Mouse (Mus musculus): ENCODE data around the gene Aadacl4. TPM values are rescaled to one million over a fixed set of nuclear protein-coding genes. Genes with fewer than 3 reads are reported as not detected.
"Not testable (repeated sequence)": the region's sequence is repeated elsewhere in the genome, so short reads cannot be mapped to it uniquely, and the experiment has no call there.

Gene Aadacl4
- polyA plus RNA-seq (2016; fragmentation: Nextera tagmentation; extraction: Ambion mirVana), result not detected in 2 replicates

DNA sequence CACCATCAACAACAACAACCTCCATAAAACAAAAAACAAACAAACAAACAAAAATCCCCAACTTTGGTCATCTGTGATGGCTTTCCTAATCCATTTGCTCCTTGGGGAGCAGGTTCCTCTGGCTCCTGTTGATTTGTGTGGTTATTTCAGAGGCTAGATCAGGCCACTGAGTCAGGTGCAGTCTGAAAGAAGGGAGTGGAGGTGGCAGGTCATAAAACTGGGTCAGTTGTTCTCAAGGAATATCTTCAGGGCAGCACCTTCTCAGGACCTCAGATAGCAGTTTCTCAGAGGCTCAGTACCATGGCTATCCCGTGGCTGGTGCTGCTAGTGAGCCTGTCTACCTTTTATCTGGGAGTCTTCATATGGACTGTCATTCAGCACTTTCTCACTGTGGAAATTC is at the start of gene Aadacl4:
Gene Aadacl4, plus strand, starts transcription at position 301 of the 400 bp plus-strand sequence.
- H3K9ac ChIP-seq, result no peak within 1 kb of the TSS
- 53% methylated on average over 1 of the region's 1 CpGs for WGBS

DNA sequence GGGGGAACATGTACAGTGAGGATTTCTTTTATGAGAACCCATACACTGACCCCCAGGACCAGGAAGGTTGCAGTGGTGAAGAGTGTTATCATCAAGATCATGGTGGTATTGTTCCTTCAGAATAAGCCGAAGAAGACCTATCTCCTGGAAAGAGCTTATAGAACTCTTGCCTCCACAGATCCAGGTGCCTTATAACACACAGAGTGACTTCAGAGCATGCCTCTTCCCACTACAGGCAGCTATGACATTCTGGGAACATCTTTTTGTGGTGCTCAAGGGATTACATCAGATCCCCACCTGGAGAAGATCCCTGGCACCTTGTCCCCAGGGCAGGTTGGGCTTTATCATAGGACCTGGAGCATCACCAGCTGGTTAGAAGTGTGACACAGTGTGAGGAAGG is 48.5 kb upstream of the Aadacl4 start, which contains the start of gene Gm13124:
Gene Gm13124, minus strand, starts transcription at position 101 of the 400 bp plus-strand sequence.
- H3K9ac ChIP-seq, result no peak within 1 kb of the TSS
- H3K27me3 ChIP-seq, result no peaks in the 10 kb centered on the region
- peaks cover 50% of the 10 kb centered on the region for H3K9me3 ChIP-seq
- ATAC-seq (ENCODE audit: low FRiP score), result no peak
- no peaks in the 10 kb centered on the region for H3K36me3 ChIP-seq (replicated peaks)
- WGBS, result 97% methylated on average over 1 of the region's 1 CpGs
- H3K4me1 ChIP-seq, result no peaks in the 10 kb centered on the region
- no peak within 1 kb of the TSS for H3K4me2 ChIP-seq
- no peak within 1 kb of the TSS for H3K4me3 ChIP-seq (replicated peaks)
- no peak within 1 kb of the TSS for H3K27ac ChIP-seq

More for the DNA sequence above, at the start of gene Aadacl4:
- no peak within 1 kb of the TSS for H3K4me2 ChIP-seq
- H3K9me3 ChIP-seq, result peaks cover 63% of the 10 kb centered on the region
- no peak within 1 kb of the TSS for H3K4me3 ChIP-seq (replicated peaks)
- ATAC-seq (ENCODE audit: low FRiP score), result no peak
- H3K27me3 ChIP-seq, result no peaks in the 10 kb centered on the region
- no peak within 1 kb of the TSS for H3K27ac ChIP-seq
- H3K36me3 ChIP-seq (replicated peaks), result no peaks in the 10 kb centered on the region
- no peaks in the 10 kb centered on the region for H3K4me1 ChIP-seq

DNA sequence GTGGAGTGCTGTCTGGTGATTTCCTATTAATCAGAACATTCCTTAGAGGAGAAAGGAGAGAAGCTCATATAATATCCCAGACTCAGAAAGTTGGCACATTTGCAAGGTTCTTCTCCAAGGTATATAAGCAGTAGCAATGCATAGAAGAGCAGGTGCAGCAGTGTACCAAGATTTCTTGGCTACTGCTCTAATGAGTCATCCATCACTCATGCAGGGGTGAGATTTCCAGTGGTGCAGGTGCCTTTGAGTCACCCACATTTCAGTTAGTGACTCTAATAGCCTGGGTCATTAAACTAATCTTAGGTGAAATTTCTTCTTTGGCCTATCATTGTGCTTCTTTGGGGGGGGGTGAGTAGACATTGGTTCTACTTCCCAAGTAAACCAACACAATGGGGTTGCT is 45.8 kb upstream of the Aadacl4 start:
- peaks cover 33% of the 10 kb centered on the region for H3K9me3 ChIP-seq
- no peak overlapping the region for H3K9ac ChIP-seq
- H3K27me3 ChIP-seq, result no peaks in the 10 kb centered on the region

DNA sequence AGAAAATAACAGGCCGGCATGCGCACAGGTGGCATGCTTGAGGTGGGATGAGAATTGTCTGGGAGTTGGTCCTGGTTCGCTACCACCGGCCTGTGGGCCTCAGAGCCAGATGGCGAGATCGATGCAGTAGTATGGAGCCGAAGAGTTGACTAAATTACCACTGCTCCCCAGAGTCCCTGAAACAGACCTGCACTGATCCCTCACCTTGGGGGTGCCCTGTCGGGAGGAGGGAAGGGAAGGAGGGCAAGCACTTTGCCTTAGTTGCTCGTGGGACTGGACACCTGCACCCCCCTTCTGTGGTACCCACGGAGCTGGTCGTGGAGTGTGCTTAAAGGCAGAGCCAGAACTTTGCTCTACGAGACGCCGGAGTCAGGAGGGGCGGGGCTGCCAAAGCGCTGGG is 27.3 kb upstream of the Aadacl4 start:
- H3K4me2 ChIP-seq; H3K4me1 ChIP-seq; H3K27ac ChIP-seq; H3K36me3 ChIP-seq (replicated peaks); H3K9ac ChIP-seq; H3K27me3 ChIP-seq; H3K4me3 ChIP-seq (replicated peaks): not testable (repeated sequence)
- 83% methylated on average over 13 of the region's 16 CpGs for WGBS
- H3K9me3 ChIP-seq, result peaks cover 56% of the 10 kb centered on the region
- 0 out of 2 replicates have a peak, but pooled peaks have one; percentile 20 for ATAC-seq (ENCODE audit: low FRiP score)

More for the DNA sequence above, 45.8 kb upstream of the Aadacl4 start:
- no peak overlapping the region for H3K27ac ChIP-seq
- no peak overlapping the region for H3K4me2 ChIP-seq
- no peaks in the 10 kb centered on the region for H3K4me1 ChIP-seq
- no peaks in the 10 kb centered on the region for H3K36me3 ChIP-seq (replicated peaks)
- no peak for ATAC-seq (ENCODE audit: low FRiP score)
- no peak overlapping the region for H3K4me3 ChIP-seq (replicated peaks)

- no peak for ATAC-seq (ENCODE audit: low FRiP score)
Observed at GRCm38 (mm10) chr4:144592790-144593189, 20.7 kb upstream of the Aadacl4 start.

DNA sequence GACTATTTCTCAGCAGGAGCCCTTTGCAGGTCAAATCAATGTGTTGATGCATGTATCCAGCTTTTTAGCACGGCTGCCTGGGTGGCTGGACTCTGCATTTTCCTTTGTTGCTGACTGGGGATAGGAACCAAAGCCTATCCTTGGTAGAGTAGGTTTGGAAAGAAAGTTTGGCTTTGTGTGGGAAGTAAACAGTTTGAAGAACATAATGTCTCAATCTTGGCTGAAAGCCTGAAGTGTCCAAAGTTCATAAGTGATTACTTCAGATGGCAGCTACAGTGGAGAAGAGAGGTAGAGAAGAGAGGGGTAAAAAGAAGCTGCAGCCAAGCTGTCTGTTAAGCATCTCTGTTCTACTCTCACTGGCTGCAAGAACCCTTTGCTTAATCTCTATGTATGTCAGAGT is 1.1 kb downstream of the Aadacl4 start:
- H3K4me2 ChIP-seq, result no peak overlapping the region
- no peak overlapping the region for H3K27ac ChIP-seq
- WGBS, result 85% methylated on average over 1 of the region's 1 CpGs
- H3K4me1 ChIP-seq, result no peaks in the 10 kb centered on the region
- no peak overlapping the region for H3K4me3 ChIP-seq (replicated peaks)
- no peaks in the 10 kb centered on the region for H3K27me3 ChIP-seq
- no peaks in the 10 kb centered on the region for H3K36me3 ChIP-seq (replicated peaks)
- no peak overlapping the region for H3K9ac ChIP-seq
- no peak for ATAC-seq (ENCODE audit: low FRiP score)
- H3K9me3 ChIP-seq, result peaks cover 72% of the 10 kb centered on the region

More at GRCm38 (mm10) chr4:144592790-144593189, 20.7 kb upstream of the Aadacl4 start:
- no peak overlapping the region for H3K27ac ChIP-seq
- no peaks in the 10 kb centered on the region for H3K36me3 ChIP-seq (replicated peaks)
- peaks cover 37% of the 10 kb centered on the region for H3K9me3 ChIP-seq
- no peak overlapping the region for H3K9ac ChIP-seq
- no peak overlapping the region for H3K4me2 ChIP-seq
- no peaks in the 10 kb centered on the region for H3K27me3 ChIP-seq
- H3K4me1 ChIP-seq, result no peaks in the 10 kb centered on the region
- no peak overlapping the region for H3K4me3 ChIP-seq (replicated peaks)

DNA sequence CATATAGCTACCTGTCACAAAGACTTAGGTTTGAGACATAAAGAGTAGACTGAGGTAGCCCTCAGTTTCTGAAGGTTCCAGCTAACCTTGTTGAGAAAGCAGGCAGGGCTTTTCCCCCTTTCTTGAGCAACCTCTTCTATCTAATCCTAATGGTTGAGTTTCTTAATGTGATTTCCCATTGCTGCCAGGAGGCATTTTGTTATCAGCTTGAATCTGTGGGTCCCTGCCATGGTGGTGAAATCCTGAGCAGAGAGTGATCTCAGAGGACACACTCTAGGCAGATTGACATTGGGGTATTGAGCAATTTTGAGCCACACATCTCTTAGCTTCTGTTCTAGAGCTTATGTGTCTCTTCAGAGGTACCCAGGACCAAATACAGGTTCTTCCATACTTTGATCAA is 24.8 kb downstream of the Aadacl4 start:
- Histone ChIP-seq H3K4me1 (no peaks in the 10 kb centered on the region), H3K27ac (no peak overlapping the region), H3K4me3 (replicated peaks) (no peak overlapping the region), H3K4me2 (no peak overlapping the region), H3K9ac (no peak overlapping the region), H3K9me3 (peaks cover 40% of the 10 kb centered on the region), H3K36me3 (replicated peaks) (no peaks in the 10 kb centered on the region), H3K27me3 (no peaks in the 10 kb centered on the region)
- no peak for ATAC-seq (ENCODE audit: low FRiP score)

Other genes starting within 250 kb of the Aadacl4 start
- gene Pramef20, start 235.8 kb upstream of the Aadacl4 start, polyA plus RNA-seq (2016; fragmentation: Nextera tagmentation; extraction: Ambion mirVana), result not detected in 2 replicates
- not detected in 2 replicates for gene Pramef12, start 205.2 kb upstream of the Aadacl4 start, polyA plus RNA-seq (2016; fragmentation: Nextera tagmentation; extraction: Ambion mirVana)
- not detected in 2 replicates for gene 1700012P22Rik, start 174.9 kb upstream of the Aadacl4 start, polyA plus RNA-seq (2016; fragmentation: Nextera tagmentation; extraction: Ambion mirVana)
- gene Gm9944, start 160.4 kb upstream of the Aadacl4 start, polyA plus RNA-seq (2016; fragmentation: Nextera tagmentation; extraction: Ambion mirVana), result not detected in 2 replicates
- not detected in 2 replicates for gene Aadacl3, start 150.0 kb upstream of the Aadacl4 start, polyA plus RNA-seq (2016; fragmentation: Nextera tagmentation; extraction: Ambion mirVana)
- gene 9430007A20Rik, start 93.9 kb upstream of the Aadacl4 start, polyA plus RNA-seq (2016; fragmentation: Nextera tagmentation; extraction: Ambion mirVana), result not detected in 2 replicates
- not detected in 2 replicates for gene Gm13124, start 48.6 kb upstream of the Aadacl4 start, polyA plus RNA-seq (2016; fragmentation: Nextera tagmentation; extraction: Ambion mirVana)
- gene Gm436, start 72.7 kb downstream of the Aadacl4 start, polyA plus RNA-seq (2016; fragmentation: Nextera tagmentation; extraction: Ambion mirVana), result not detected in 2 replicates
- not detected in 2 replicates for gene Gm13178, start 107.7 kb downstream of the Aadacl4 start, polyA plus RNA-seq (2016; fragmentation: Nextera tagmentation; extraction: Ambion mirVana)
- gene Gm438, start 172.9 kb downstream of the Aadacl4 start, polyA plus RNA-seq (2016; fragmentation: Nextera tagmentation; extraction: Ambion mirVana), result not detected in 2 replicates

Measured in forebrain, embryonic 12.5 days (tissue).